Comparison of ENCODE assay signal across 27 mouse cellular contexts in genomic region chr19:20366010-20366409, GRCm38 (mm10). TPM values are rescaled to one million over a fixed set of nuclear protein-coding genes. Genes with fewer than 3 reads are reported as not detected.
DNase-seq lines count a peak whose midpoint lies in the region; ATAC-seq and TF ChIP-seq lines count a peak whose summit lies in the region.
"Had no signal": no experiment of that assay in that cellular context is flagged by ENCODE, and none has a peak within 500 bp of the region (broad histone marks: within the 10 kb centered on the region; RNA-seq: fewer than 3 reads in every experiment).

No protein-coding gene starts in this region.

- no peaks in the 10 kb centered on the region for H3K4me1 ChIP-seq in embryonic facial prominence, embryonic 11.5 days (ENCODE audit: control insufficient read depth, insufficient read depth, low read length)
- H3K4me1 ChIP-seq in embryonic facial prominence, embryonic 10.5 days, result no peaks in the 10 kb centered on the region
- H3K4me1 ChIP-seq in embryonic fibroblast, embryonic 13.5 days (ENCODE audit: control insufficient read depth, insufficient read depth, low read length), result peaks cover 3% of the 10 kb centered on the region; the same call in 1 of the 2 replicates
- H3K4me1 ChIP-seq in hindbrain, postnatal 0 days (ENCODE audit: insufficient read depth, low read length), result no peaks in the 10 kb centered on the region
- H3K4me1 ChIP-seq in kidney, embryonic 14.5 days (ENCODE audit: control insufficient read depth, insufficient read depth, low read length), result no peaks in the 10 kb centered on the region
- H3K4me1 ChIP-seq: heart, embryonic 12.5 days; hindbrain, embryonic 15.5 days; liver, embryonic 12.5 days; midbrain, embryonic 10.5 days; midbrain, embryonic 15.5 days had no signal

- no peak for TF ChIP-seq CTCF in embryonic fibroblast, embryonic 13.5 days (IDR thresholded peaks at IDR 0.05; ENCODE audit: borderline replicate concordance, insufficient read depth, low read length)
- TF ChIP-seq CTCF in hindbrain, postnatal 0 days (IDR thresholded peaks at IDR 0.05; ENCODE audit: low read depth), result no peak

- no peaks in the 10 kb centered on the region for H3K36me3 ChIP-seq in embryonic facial prominence, embryonic 11.5 days (replicated peaks; ENCODE audit: control insufficient read depth, insufficient read depth, low read depth, low read length)
- H3K36me3 ChIP-seq in embryonic facial prominence, embryonic 10.5 days (replicated peaks), result no peaks in the 10 kb centered on the region
- H3K36me3 ChIP-seq in hindbrain, postnatal 0 days (ENCODE audit: insufficient read depth, low read length), result no peaks in the 10 kb centered on the region
- H3K36me3 ChIP-seq in kidney, embryonic 14.5 days (ENCODE audit: control insufficient read depth, insufficient read depth, low read length), result no peaks in the 10 kb centered on the region
- H3K36me3 ChIP-seq: heart, embryonic 12.5 days; hindbrain, embryonic 15.5 days; liver, embryonic 12.5 days; midbrain, embryonic 10.5 days; midbrain, embryonic 15.5 days had no signal

- H3K4me3 ChIP-seq in embryonic facial prominence, embryonic 11.5 days (ENCODE audit: low read depth, low read length), result no peak overlapping the region
- no peak overlapping the region for H3K4me3 ChIP-seq in embryonic facial prominence, embryonic 10.5 days
- H3K4me3 ChIP-seq in embryonic fibroblast, embryonic 13.5 days (ENCODE audit: insufficient read depth, low read length), result no peak overlapping the region
- no peak overlapping the region for H3K4me3 ChIP-seq in hindbrain, postnatal 0 days (ENCODE audit: low read length)
- H3K4me3 ChIP-seq in kidney, embryonic 14.5 days (ENCODE audit: low read length), result no peak overlapping the region
- H3K4me3 ChIP-seq: heart, adult 2 months; heart, embryonic 12.5 days; hindbrain, embryonic 15.5 days; layer of hippocampus, adult 2 months; liver, embryonic 12.5 days; midbrain, embryonic 10.5 days; midbrain, embryonic 15.5 days had no signal

- 51% methylated on average over 2 of the region's 2 CpGs for WGBS in embryonic facial prominence, embryonic 11.5 days
- WGBS in embryonic facial prominence, embryonic 10.5 days, result 69% methylated on average over 2 of the region's 2 CpGs
- 81% methylated on average over 2 of the region's 2 CpGs for WGBS in hindbrain, postnatal 0 days
- 59% methylated on average over 2 of the region's 2 CpGs for WGBS in kidney, embryonic 14.5 days

- no peak overlapping the region for H3K4me2 ChIP-seq in embryonic facial prominence, embryonic 11.5 days (ENCODE audit: low read depth, low read length)
- H3K4me2 ChIP-seq in hindbrain, postnatal 0 days (ENCODE audit: low read depth, low read length), result no peak overlapping the region
- H3K4me2 ChIP-seq in kidney, embryonic 14.5 days (replicated peaks; ENCODE audit: low read depth, low read length), result no peak overlapping the region
- H3K4me2 ChIP-seq: heart, embryonic 12.5 days; hindbrain, embryonic 15.5 days; liver, embryonic 12.5 days; midbrain, embryonic 15.5 days had no signal

- no peak overlapping the region for H3K27ac ChIP-seq in embryonic facial prominence, embryonic 11.5 days (replicated peaks; ENCODE audit: low read depth, low read length)
- H3K27ac ChIP-seq in embryonic facial prominence, embryonic 10.5 days (replicated peaks), result no peak overlapping the region
- peak overlapping the region; percentile 100 for H3K27ac ChIP-seq in embryonic fibroblast, embryonic 13.5 days (ENCODE audit: insufficient read depth, low read length)
- H3K27ac ChIP-seq in hindbrain, postnatal 0 days, result no peak overlapping the region
- H3K27ac ChIP-seq in kidney, embryonic 14.5 days (ENCODE audit: low read depth, low read length), result no peak overlapping the region
- H3K27ac ChIP-seq: heart, adult 2 months; hindbrain, embryonic 15.5 days; layer of hippocampus, adult 2 months; liver, embryonic 12.5 days; midbrain, embryonic 10.5 days; midbrain, embryonic 15.5 days had no signal

- no peaks in the 10 kb centered on the region for H3K27me3 ChIP-seq in embryonic facial prominence, embryonic 11.5 days (ENCODE audit: control insufficient read depth, insufficient read depth, low read length)
- H3K27me3 ChIP-seq in embryonic facial prominence, embryonic 10.5 days (replicated peaks; ENCODE audit: low read depth, poor library complexity, severe bottlenecking), result no peaks in the 10 kb centered on the region
- no peaks in the 10 kb centered on the region for H3K27me3 ChIP-seq in hindbrain, postnatal 0 days (ENCODE audit: insufficient read depth, low read length)
- no peaks in the 10 kb centered on the region for H3K27me3 ChIP-seq in kidney, embryonic 14.5 days (ENCODE audit: control insufficient read depth, insufficient read depth, low read length)
- H3K27me3 ChIP-seq: heart, embryonic 12.5 days; hindbrain, embryonic 15.5 days; liver, embryonic 12.5 days; midbrain, embryonic 15.5 days had no signal

- H3K9me3 ChIP-seq in embryonic facial prominence, embryonic 11.5 days (replicated peaks; ENCODE audit: control insufficient read depth, low read length), result no peaks in the 10 kb centered on the region
- H3K9me3 ChIP-seq in embryonic facial prominence, embryonic 10.5 days, result no peaks in the 10 kb centered on the region
- H3K9me3 ChIP-seq in hindbrain, postnatal 0 days (ENCODE audit: low read length), result no peaks in the 10 kb centered on the region
- no peaks in the 10 kb centered on the region for H3K9me3 ChIP-seq in kidney, embryonic 14.5 days (ENCODE audit: control insufficient read depth, low read length)
- H3K9me3 ChIP-seq: heart, embryonic 12.5 days; hindbrain, embryonic 15.5 days; liver, embryonic 12.5 days; midbrain, embryonic 10.5 days; midbrain, embryonic 15.5 days had no signal

- peak; percentile 35 for DNase-seq in embryonic facial prominence, embryonic 11.5 days (ENCODE audit: low spot score)
- no peak for DNase-seq in embryonic facial prominence, embryonic 10.5 days (ENCODE audit: low spot score)
- DNase-seq in 3T3-L1 (ENCODE audit: low read depth, low spot score), result peak; percentile 93
- DNase-seq in adipocyte (ENCODE audit: low spot score), result peak; percentile 38
- no peak for DNase-seq in hindbrain, postnatal 0 days (ENCODE audit: low spot score)
- DNase-seq: adrenal gland, adult 8-10 months; cerebellum, adult 2 months; cerebellum, postnatal 14 days; gastrocnemius, postnatal 25 days; heart, adult 2 months; kidney, adult 18-20 months; kidney, postnatal 36 days; liver, postnatal 0 days; lung, postnatal 14 days; right cerebral cortex, postnatal 4 days had no signal

- TF ChIP-seq POLR2A in embryonic fibroblast, embryonic 13.5 days (IDR thresholded peaks at IDR 0.05; ENCODE audit: low read depth, low read length), result no peak

- no peak overlapping the region for H3K9ac ChIP-seq in embryonic facial prominence, embryonic 11.5 days (replicated peaks; ENCODE audit: low read length)
- no peak overlapping the region for H3K9ac ChIP-seq in hindbrain, postnatal 0 days (replicated peaks; ENCODE audit: low read length)
- H3K9ac ChIP-seq in kidney, embryonic 14.5 days (ENCODE audit: low read depth, low read length), result no peak overlapping the region
- H3K9ac ChIP-seq: heart, embryonic 12.5 days; hindbrain, embryonic 15.5 days; liver, embryonic 12.5 days; liver, postnatal 0 days; midbrain, embryonic 15.5 days had no signal

- no peak for ATAC-seq in embryonic facial prominence, embryonic 11.5 days (replicated peaks; ENCODE audit: insufficient number of reproducible peaks, low FRiP score, low TSS enrichment, low read depth)
- ATAC-seq in megakaryocyte progenitor cell, adult 5-6 weeks (replicated peaks; ENCODE audit: poor library complexity), result no peak
- no peak for ATAC-seq in hindbrain, postnatal 0 days
- no peak for ATAC-seq in kidney, embryonic 14.5 days (ENCODE audit: low FRiP score, low TSS enrichment)
- ATAC-seq: activated CD4-positive, CD25-positive, alpha-beta regulatory T cell, adult 4 months; forebrain, embryonic 14.5 days; liver, embryonic 12.5 days; liver, postnatal 0 days; midbrain, embryonic 15.5 days had no signal

RNA-seq across cellular contexts. Expression of gene Anxa1, which starts 24.7 kb away (rescaled TPM):
- 6.5 and 11.4 TPM in 2 replicates for polyA plus RNA-seq in embryonic facial prominence, embryonic 11.5 days (2014; fragmentation: Nextera tagmentation; extraction: Ambion mirVana)
- 0.92 and 4.3 TPM in 2 replicates for polyA plus RNA-seq in embryonic facial prominence, embryonic 10.5 days (2016; fragmentation: Nextera tagmentation; extraction: Ambion mirVana)
- polyA plus RNA-seq in embryonic fibroblast, embryonic 13.5 days (2011; ENCODE audit: insufficient read length, low read depth, missing spikeins), result 2,091 and 2,241 TPM in 2 replicates
- 489 and 586 TPM in 2 replicates for total RNA-seq in megakaryocyte progenitor cell, adult 5-6 weeks (2015)
- 581 and 634 TPM in 2 replicates for total RNA-seq in megakaryocyte progenitor cell, adult 5-6 weeks (2017)
- 4.8 and 10.8 TPM in 2 replicates for total RNA-seq in hindbrain, postnatal 0 days (2014; rRNA removed)
- polyA plus RNA-seq in hindbrain, postnatal 0 days (2015; fragmentation: Nextera tagmentation; extraction: Ambion mirVana), result 14.6 and 18.6 TPM in 2 replicates
- polyA plus RNA-seq in kidney, embryonic 14.5 days (2014; fragmentation: Nextera tagmentation; extraction: Ambion mirVana), result 25.6 and 27.8 TPM in 2 replicates
- total RNA-seq: MEL had no signal

Comparison
In these comparisons a context has a peak if more than half of its experiments do, and no peak if none do; other contexts are left out.
1. DNase-seq: peak in embryonic facial prominence, embryonic 11.5 days (single experiment), 3T3-L1 (single experiment) and adipocyte (single experiment); none in embryonic facial prominence, embryonic 10.5 days (single experiment) and hindbrain, postnatal 0 days (single experiment).
2. RNA of gene Anxa1, which starts 24.7 kb away (polyA plus RNA-seq): 2,091 to 2,241 TPM in embryonic fibroblast, embryonic 13.5 days; 25.6 to 27.8 TPM in kidney, embryonic 14.5 days, 14.6 to 18.6 TPM in hindbrain, postnatal 0 days, 6.5 to 11.4 TPM in embryonic facial prominence, embryonic 11.5 days and 0.92 to 4.3 TPM in embryonic facial prominence, embryonic 10.5 days; every median in the first group is over 10 times any median in the second.